Mouse (Mus musculus) liver, embryonic 16.5 days (tissue): ENCODE data around the gene Morn4. TPM values are rescaled to one million over a fixed set of nuclear protein-coding genes. Genes with fewer than 3 reads are reported as not detected.

Source experiments
- ATAC-seq: fragments of 200-750 bp; cut with Nextera tagmentation; 2 replicates; pipeline ENCODE4 v1.8.0; 2017; ENCODE audit warnings: low read depth, mild to moderate bottlenecking, moderate number of reproducible peaks, moderate library complexity
- H3K27ac ChIP-seq: fragments of 300-500 bp; sonication (generic); 2 replicates; pipeline ENCODE4 v1.5.1; 2014; ENCODE audit warnings: mild to moderate bottlenecking, low read length
- H3K27me3 ChIP-seq: fragments of 300-500 bp; sonication (generic); 2 replicates; pipeline ENCODE4 v1.6.1; 2014; ENCODE audit warnings: low read depth, low read length, mixed read lengths; ENCODE audit not compliant: control insufficient read depth, insufficient read depth
- H3K36me3 ChIP-seq: fragments of 300-500 bp; sonication (generic); 2 replicates; pipeline ENCODE4 v1.6.1; 2014; ENCODE audit warnings: mild to moderate bottlenecking; ENCODE audit not compliant: control insufficient read depth, insufficient read depth
- H3K4me1 ChIP-seq: fragments of 300-500 bp; sonication (generic); 2 replicates; pipeline ENCODE4 v1.6.1; 2014; ENCODE audit warnings: low read depth, low read length, mixed read lengths; ENCODE audit not compliant: control insufficient read depth
- H3K4me2 ChIP-seq: fragments of 300-500 bp; sonication (generic); 2 replicates; pipeline ENCODE4 v1.6.1; 2014; ENCODE audit warnings: low read depth, low read length, mixed read lengths
- H3K4me3 ChIP-seq: fragments of 300-500 bp; sonication (generic); 2 replicates; pipeline ENCODE4 v1.5.1; 2014; ENCODE audit warnings: low read depth, mild to moderate bottlenecking, low read length
- H3K9ac ChIP-seq: fragments of 300-500 bp; sonication (generic); 2 replicates; pipeline ENCODE4 v1.6.1; 2014; ENCODE audit warnings: low read depth, low read length
- H3K9me3 ChIP-seq: fragments of 300-500 bp; sonication (generic); replicated peaks from 2 replicates; pipeline ENCODE4 v1.6.1; 2016; ENCODE audit warnings: low read length; ENCODE audit not compliant: control insufficient read depth
- WGBS: fragments of 180-500 bp; shearing (Covaris S2); extraction: QIAGEN DNeasy Blood & Tissue Kit; methylation state at CpG from one replicate; pipeline ENCODE4 v1.1.7; 2014; ENCODE audit not compliant: insufficient replicate concordance; 5-methylcytosine and 5-hydroxymethylcytosine counted together
- polyA plus RNA-seq: library from polyadenylated mRNA; unstranded; fragments of >200 nt; fragmentation: Nextera tagmentation; extraction: Ambion mirVana; gene quantifications from 2 replicates; pipeline ENCODE4 v1.2.1, GENCODE M21; 2015

The Morn4 gene
- polyA plus RNA-seq = 1.1 TPM in 2 replicates

GRCm38 (mm10) chr19:42086166-42086565 is at the start of gene Morn4:
Gene Morn4 (minus strand): TSS chr19:42086357.
- Histone ChIP-seq H3K4me3 (peak within 1 kb of the TSS; percentile 62), H3K36me3 (no peaks in the 10 kb centered on the region), H3K4me2 (peak within 1 kb of the TSS; percentile 77), H3K9ac (peak within 1 kb of the TSS; percentile 49), H3K27ac (no peak within 1 kb of the TSS), H3K9me3 (no peaks in the 10 kb centered on the region), H3K27me3 (no peaks in the 10 kb centered on the region), H3K4me1 (peaks cover 22% of the 10 kb centered on the region)
- under 1% methylated on average over 21 of the region's 21 CpGs for WGBS
- ATAC-seq = no peak

- no peaks in the 10 kb centered on the region for H3K36me3 ChIP-seq
- H3K4me2 ChIP-seq = no peak overlapping the region
- H3K9ac ChIP-seq = no peak overlapping the region
- H3K9me3 ChIP-seq = no peaks in the 10 kb centered on the region
- H3K27me3 ChIP-seq = no peaks in the 10 kb centered on the region
- H3K4me3 ChIP-seq = no peak overlapping the region
- H3K4me1 ChIP-seq = peaks cover 6% of the 10 kb centered on the region
- ATAC-seq = peak; percentile 55; the same call in 1 of the 2 replicates
- H3K27ac ChIP-seq = no peak overlapping the region
Observed at GRCm38 (mm10) chr19:42135070-42135469, 48.9 kb upstream of the Morn4 start.

- Histone ChIP-seq H3K27me3 (no peaks in the 10 kb centered on the region), H3K4me2 (no peak overlapping the region), H3K4me3 (no peak overlapping the region), H3K27ac (no peak overlapping the region), H3K4me1 (peaks cover 24% of the 10 kb centered on the region), H3K9me3 (no peaks in the 10 kb centered on the region), H3K36me3 (no peaks in the 10 kb centered on the region), H3K9ac (no peak overlapping the region)
- WGBS = 54% methylated on average over 5 of the region's 5 CpGs
- no peak for ATAC-seq
Observed at GRCm38 (mm10) chr19:42131101-42131500, 44.9 kb upstream of the Morn4 start.

DNA sequence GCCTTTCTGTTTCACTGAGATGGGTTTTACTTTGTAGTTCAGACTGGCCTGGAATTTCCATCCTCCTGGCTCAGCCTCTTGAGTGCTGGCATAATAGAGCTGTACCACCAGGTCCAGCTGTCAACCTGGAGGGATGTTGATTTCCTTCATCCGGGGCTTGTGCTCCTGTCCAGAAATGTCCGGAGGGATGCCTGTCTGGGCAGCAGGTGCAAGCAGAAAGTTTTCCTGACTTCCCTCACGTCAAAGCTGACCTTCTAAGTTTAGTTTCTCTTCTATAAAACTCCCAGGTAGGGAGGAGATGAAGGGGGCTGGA is 44.1 kb upstream of the Morn4 start:
- Histone ChIP-seq H3K27ac (no peak overlapping the region), H3K36me3 (no peaks in the 10 kb centered on the region), H3K9ac (no peak overlapping the region), H3K4me1 (peaks cover 22% of the 10 kb centered on the region), H3K9me3 (no peaks in the 10 kb centered on the region), H3K4me3 (no peak overlapping the region), H3K27me3 (no peaks in the 10 kb centered on the region), H3K4me2 (no peak overlapping the region)
- WGBS = 61% methylated on average over 3 of the region's 3 CpGs
- ATAC-seq = no peak

- H3K9me3 ChIP-seq = no peaks in the 10 kb centered on the region
- H3K4me3 ChIP-seq = peak overlapping the region; percentile 73
- peak overlapping the region; percentile 69 for H3K27ac ChIP-seq
- WGBS = 35% methylated on average over 14 of the region's 14 CpGs
- peak overlapping the region; percentile 99 for H3K4me2 ChIP-seq
- H3K9ac ChIP-seq = peak overlapping the region; percentile 21
- peaks cover 21% of the 10 kb centered on the region for H3K4me1 ChIP-seq
- no peaks in the 10 kb centered on the region for H3K36me3 ChIP-seq
- ATAC-seq = no peak
- no peaks in the 10 kb centered on the region for H3K27me3 ChIP-seq
Observed at GRCm38 (mm10) chr19:42129509-42130293, 43.5 kb upstream of the Morn4 start.

DNA sequence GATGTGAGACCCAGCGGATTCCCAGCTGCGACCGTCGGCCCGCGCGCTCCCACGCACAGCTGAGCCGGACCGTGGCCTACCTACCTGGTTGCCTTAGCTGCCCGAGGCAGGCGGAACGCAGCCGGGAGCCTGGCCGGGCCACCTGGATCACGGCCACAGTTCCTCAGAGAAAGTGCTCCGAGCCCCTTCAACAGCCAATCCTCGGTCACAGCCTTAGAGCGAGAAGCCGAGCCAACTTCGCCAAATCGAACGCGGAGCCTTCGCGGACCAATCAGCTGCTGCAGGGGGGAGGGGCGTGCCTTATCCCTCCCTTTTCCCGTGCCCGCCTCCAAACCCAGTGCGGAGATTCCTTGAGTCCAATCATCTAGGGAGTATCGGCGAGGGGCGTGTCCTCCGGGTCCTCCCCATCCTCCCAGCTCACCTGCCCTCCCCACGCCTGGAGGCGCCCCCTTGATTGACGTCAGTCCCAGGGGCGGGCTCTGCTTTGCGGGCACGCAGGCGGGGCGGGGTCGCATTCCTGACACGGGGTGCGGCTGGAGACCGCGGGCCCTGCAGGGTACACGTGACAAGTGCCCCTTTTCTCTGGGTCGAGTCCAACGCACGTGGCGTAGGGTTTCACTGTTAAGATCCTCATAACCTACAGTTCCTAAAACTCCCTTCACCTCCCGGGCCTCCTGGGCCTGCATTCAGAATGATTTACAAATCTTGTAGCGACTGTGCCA is 42.8 kb upstream of the Morn4 start, which contains the start of gene Avpi1:
Gene Avpi1, minus strand, starts transcription at position 273 of the 722 bp plus-strand sequence.
- Histone ChIP-seq H3K36me3 (no peaks in the 10 kb centered on the region), H3K4me3 (peak within 1 kb of the TSS; percentile 73), H3K27me3 (no peaks in the 10 kb centered on the region), H3K4me2 (peak within 1 kb of the TSS; percentile 99), H3K4me1 (peaks cover 21% of the 10 kb centered on the region), H3K27ac (peak within 1 kb of the TSS; percentile 80), H3K9ac (peak within 1 kb of the TSS; percentile 81), H3K9me3 (no peaks in the 10 kb centered on the region)
- under 1% methylated on average over 54 of the region's 54 CpGs for WGBS
- ATAC-seq = peak; percentile 96

DNA sequence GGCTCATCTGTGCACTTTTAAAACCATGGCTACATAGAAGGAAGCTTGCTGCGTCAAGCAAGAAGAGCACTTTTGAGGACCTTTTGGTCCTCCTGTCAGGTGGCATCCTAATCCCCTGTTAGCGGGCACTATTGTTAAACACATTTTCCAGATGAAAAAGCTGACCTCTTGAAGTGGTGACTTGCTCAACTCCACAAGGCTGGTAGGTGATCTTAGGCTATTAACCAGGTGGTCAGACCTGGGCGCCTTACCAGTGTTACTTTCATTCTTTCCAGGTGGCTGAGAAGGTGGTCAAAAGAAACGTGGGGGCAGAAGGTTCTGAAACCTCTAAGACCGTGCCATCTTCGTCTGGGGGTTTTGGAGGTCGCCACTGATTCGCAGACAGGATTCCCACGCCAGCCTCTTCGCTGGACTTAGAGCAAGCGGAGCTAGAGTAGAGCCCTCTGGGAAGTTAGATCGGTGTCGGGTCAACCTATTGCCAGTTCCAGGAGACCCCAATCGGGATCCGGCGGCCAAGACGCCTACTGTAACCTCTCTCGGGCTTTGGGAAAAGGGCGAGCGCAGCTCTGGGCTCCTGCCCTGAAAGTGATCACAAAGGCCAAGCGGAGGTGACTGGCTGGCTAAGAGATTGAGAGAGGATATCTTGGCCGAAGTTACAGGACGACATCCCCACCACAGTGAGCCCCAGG is 42.0 kb upstream of the Morn4 start:
- Histone ChIP-seq H3K4me1 (peaks cover 21% of the 10 kb centered on the region), H3K9ac (peak overlapping the region; percentile 81), H3K4me2 (peak overlapping the region; percentile 99), H3K36me3 (no peaks in the 10 kb centered on the region), H3K27me3 (no peaks in the 10 kb centered on the region), H3K27ac (peak overlapping the region; percentile 80), H3K4me3 (peak overlapping the region; percentile 73), H3K9me3 (no peaks in the 10 kb centered on the region)
- no peak for ATAC-seq
- WGBS = 5% methylated on average over 23 of the region's 23 CpGs

GRCm38 (mm10) chr19:42127024-42127423 is 40.9 kb upstream of the Morn4 start:
- Histone ChIP-seq H3K4me3 (no peak overlapping the region), H3K4me2 (peak overlapping the region; percentile 99; the same call in 1 of the 2 replicates), H3K4me1 (peaks cover 21% of the 10 kb centered on the region), H3K27ac (no peak overlapping the region), H3K27me3 (no peaks in the 10 kb centered on the region), H3K9ac (no peak overlapping the region), H3K36me3 (no peaks in the 10 kb centered on the region), H3K9me3 (no peaks in the 10 kb centered on the region)
- WGBS = 76% methylated on average over 5 of the region's 5 CpGs
- ATAC-seq = no peak
